Mouse (Mus musculus): ENCODE data around the gene Plppr5. TPM values are rescaled to one million over a fixed set of nuclear protein-coding genes. Genes with fewer than 3 reads are reported as not detected.

The Plppr5 gene
- polyA plus RNA-seq (2017; shearing (Covaris generic)): not detected

GRCm38 (mm10) chr3:117574529-117575252, at the start of gene Plppr5:
Gene Plppr5, plus strand, starts transcription at chr3:117574836.

Other genes with a start within 250 kb of the Plppr5 start
- gene Plppr4, start 214.0 kb upstream of the Plppr5 start, polyA plus RNA-seq (2017; shearing (Covaris generic)): not detected